Mouse (Mus musculus) E14TG2a.4 (cell line): Measurements from ENCODE around the gene Sec22a.

Experiments used
- H3K27me3 ChIP-seq: 2 replicates; pipeline ENCODE4 v1.6.1; 2014; ENCODE audit warnings: low read length, control low read depth; ENCODE audit not compliant: insufficient read depth
- H3K36me3 ChIP-seq: 2 replicates; pipeline ENCODE4 v1.6.1; 2014; ENCODE audit warnings: low read length, control low read depth; ENCODE audit not compliant: insufficient read depth
- H3K4me1 ChIP-seq: replicated peaks from 2 replicates; pipeline ENCODE4 v1.6.1; 2014; ENCODE audit warnings: low read depth, low read length, control low read depth
- H3K4me3 ChIP-seq: replicated peaks from 2 replicates; pipeline ENCODE4 v1.5.1; 2014; ENCODE audit warnings: mild to moderate bottlenecking, low read length
- H3K9me3 ChIP-seq: 2 replicates; pipeline ENCODE4 v1.6.1; 2014; ENCODE audit warnings: low read length, control low read depth
- CTCF ChIP-seq: conservative IDR thresholded peaks from 2 replicates; pipeline ENCODE4 v1.5.1; 2014; ENCODE audit warnings: low read length
- NANOG ChIP-seq: IDR thresholded peaks from 2 replicates; pipeline ENCODE4 v1.6.1; 2014; ENCODE audit warnings: borderline replicate concordance, low read length, mixed read lengths
- POU5F1 ChIP-seq: IDR thresholded peaks from 2 replicates; pipeline ENCODE4 v1.6.1; 2014; ENCODE audit warnings: low read length, borderline replicate concordance

The Sec22a gene

GRCm38 (mm10) chr16:35308016-35308415, 55.7 kb downstream of the Sec22a start:
- Histone ChIP-seq H3K27me3 (no peaks in the 10 kb centered on the region), H3K9me3 (no peaks in the 10 kb centered on the region), H3K4me1 (no peaks in the 10 kb centered on the region), H3K36me3 (peaks cover 8% of the 10 kb centered on the region), H3K4me3 (no peak overlapping the region)
- no peak for TF ChIP-seq NANOG
- no peak for TF ChIP-seq CTCF
- TF ChIP-seq POU5F1, result no peak

DNA sequence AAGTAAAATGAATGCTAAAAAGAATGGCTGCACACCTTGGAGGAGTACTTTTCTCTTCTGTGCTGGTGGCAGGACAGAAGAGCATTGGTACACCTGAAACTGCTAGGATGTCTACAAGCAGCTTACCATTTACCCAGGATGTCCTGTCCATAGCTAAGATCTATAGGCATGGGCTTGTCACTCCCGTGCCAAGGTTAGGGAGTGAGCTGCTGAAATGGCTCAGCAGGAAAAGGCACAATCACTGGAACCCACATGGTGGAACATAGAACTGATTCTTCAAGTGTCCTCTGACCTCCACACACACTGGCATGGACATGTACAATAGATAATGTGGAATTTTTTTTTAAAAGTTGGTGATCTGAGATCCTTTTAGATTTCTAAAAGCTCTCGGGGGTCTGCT, 56.4 kb downstream of the Sec22a start:
- Histone ChIP-seq H3K4me3 (no peak overlapping the region), H3K36me3 (peaks cover 5% of the 10 kb centered on the region), H3K9me3 (no peaks in the 10 kb centered on the region), H3K27me3 (no peaks in the 10 kb centered on the region), H3K4me1 (no peaks in the 10 kb centered on the region)
- TF ChIP-seq NANOG, result no peak
- no peak for TF ChIP-seq CTCF
- no peak for TF ChIP-seq POU5F1

DNA sequence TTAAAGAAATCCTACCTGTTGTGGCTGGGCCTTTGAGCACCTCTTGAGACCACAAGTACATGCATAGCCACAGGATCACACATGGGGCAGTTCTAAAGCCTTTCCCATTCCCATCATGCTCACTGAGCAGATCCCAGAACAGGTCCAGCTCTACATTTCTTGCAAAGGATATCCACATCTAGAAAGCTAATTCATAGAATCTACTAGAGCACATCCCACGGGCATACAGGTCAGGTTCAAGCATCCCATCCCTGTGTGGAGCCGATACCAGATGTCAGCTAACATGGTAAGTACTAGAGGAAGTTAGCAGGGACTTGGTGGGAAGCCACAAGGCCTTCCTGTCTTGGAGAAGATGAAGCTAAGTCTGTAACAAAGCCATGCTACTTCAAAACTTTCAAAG, 57.1 kb downstream of the Sec22a start:
- H3K9me3 ChIP-seq, result no peaks in the 10 kb centered on the region
- TF ChIP-seq NANOG (no peak), CTCF (no peak), POU5F1 (no peak)
- peaks cover 5% of the 10 kb centered on the region for H3K36me3 ChIP-seq
- H3K27me3 ChIP-seq, result no peaks in the 10 kb centered on the region
- no peaks in the 10 kb centered on the region for H3K4me1 ChIP-seq
- no peak overlapping the region for H3K4me3 ChIP-seq

DNA sequence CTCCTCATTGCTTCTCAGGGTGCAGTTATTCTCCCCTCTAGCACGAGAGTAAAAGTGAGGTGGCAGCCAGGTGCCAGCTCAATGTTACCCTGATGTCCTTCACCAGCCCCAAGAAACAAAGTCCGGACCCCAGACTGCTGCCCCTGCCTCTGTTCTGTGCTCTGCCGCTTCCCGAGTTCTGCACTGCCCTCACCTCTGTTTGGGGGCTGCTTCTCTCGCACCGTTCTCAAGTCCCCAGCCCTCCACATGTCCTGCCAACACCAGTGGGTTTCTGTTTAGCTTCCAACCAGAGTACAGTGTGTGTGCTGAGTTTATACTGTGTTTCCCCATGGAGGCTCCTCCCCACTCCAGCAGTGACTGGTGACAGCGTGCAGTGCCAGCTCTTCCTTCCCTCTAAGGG, 58.5 kb downstream of the Sec22a start:
- no peaks in the 10 kb centered on the region for H3K4me1 ChIP-seq
- H3K27me3 ChIP-seq, result no peaks in the 10 kb centered on the region
- no peaks in the 10 kb centered on the region for H3K9me3 ChIP-seq
- no peak overlapping the region for H3K4me3 ChIP-seq
- H3K36me3 ChIP-seq, result peaks cover 5% of the 10 kb centered on the region
- TF ChIP-seq CTCF, result no peak
- TF ChIP-seq POU5F1, result no peak
- no peak for TF ChIP-seq NANOG

GRCm38 (mm10) chr16:35304416-35304815, 59.3 kb downstream of the Sec22a start:
- Histone ChIP-seq H3K27me3 (no peaks in the 10 kb centered on the region), H3K4me1 (no peaks in the 10 kb centered on the region), H3K9me3 (no peaks in the 10 kb centered on the region), H3K36me3 (peaks cover 5% of the 10 kb centered on the region), H3K4me3 (no peak overlapping the region)
- TF ChIP-seq NANOG (no peak), CTCF (no peak), POU5F1 (no peak)

GRCm38 (mm10) chr16:35303721-35304120, 60.0 kb downstream of the Sec22a start:
- Histone ChIP-seq H3K36me3 (peaks cover 5% of the 10 kb centered on the region), H3K27me3 (no peaks in the 10 kb centered on the region), H3K4me1 (no peaks in the 10 kb centered on the region), H3K4me3 (no peak overlapping the region), H3K9me3 (no peaks in the 10 kb centered on the region)
- TF ChIP-seq NANOG, result no peak
- no peak for TF ChIP-seq CTCF
- no peak for TF ChIP-seq POU5F1

DNA sequence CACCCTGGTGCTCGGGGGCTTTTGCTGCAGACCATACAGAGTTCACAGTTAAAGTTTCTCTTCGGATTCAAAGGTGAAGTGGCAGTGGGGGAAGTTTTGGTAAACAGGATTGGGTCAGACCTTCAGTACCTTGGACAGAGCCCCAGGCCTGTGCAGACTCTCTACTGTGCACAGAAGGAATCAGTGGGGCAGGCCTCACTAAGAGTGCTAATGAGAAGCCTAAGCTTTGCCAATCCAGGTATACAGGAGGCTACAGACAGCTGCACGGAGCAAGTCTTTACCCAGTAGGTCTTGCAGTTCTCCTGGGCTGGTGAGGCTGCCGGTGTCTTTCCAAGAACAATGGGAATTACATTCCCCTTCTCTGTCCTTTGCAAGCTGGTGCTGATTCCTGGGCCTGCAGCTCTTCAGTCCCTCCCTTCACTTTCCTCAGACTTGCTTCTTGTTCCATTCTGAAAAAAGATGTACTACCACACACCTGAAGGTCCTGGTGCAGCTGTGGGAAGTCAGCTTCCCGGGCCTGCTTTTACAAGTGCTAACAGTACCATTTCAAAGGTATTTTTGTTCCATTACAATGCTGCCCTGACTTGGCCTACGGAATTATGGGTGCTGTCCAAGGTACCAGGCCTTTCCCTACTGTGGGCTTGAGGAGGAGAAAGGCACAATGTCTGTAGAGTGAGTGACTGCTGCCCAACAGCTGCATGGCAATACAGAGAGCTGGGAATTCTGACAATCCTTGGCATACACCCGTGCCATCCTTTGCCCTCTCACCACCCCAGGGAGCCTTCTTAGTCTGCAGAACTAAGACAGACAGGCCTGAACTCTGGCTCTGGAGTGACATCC, 61.1 kb downstream of the Sec22a start:
- H3K4me1 ChIP-seq, result no peaks in the 10 kb centered on the region
- no peaks in the 10 kb centered on the region for H3K27me3 ChIP-seq
- TF ChIP-seq CTCF (no peak), NANOG (no peak), POU5F1 (no peak)
- H3K36me3 ChIP-seq, result peaks cover 5% of the 10 kb centered on the region
- no peak overlapping the region for H3K4me3 ChIP-seq
- no peaks in the 10 kb centered on the region for H3K9me3 ChIP-seq

DNA sequence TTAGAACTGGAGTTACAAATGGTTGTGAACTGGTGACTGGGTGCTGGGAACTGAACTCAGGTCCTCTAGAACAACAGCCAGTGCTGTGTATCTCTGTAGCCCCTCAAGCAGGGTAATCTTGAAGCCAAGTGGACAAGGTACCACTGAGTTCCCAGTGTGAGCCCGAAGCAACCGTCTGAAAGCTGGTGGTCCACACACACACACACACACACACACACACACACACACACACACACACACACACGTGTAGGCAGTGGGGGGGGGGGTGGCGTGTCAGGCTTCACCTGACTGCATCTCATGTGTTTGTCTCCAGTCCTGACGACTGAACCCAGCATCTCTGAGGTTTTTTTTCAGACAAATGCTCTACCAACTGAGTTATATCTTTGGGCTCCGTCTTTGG, 63.6 kb downstream of the Sec22a start:
- Histone ChIP-seq H3K9me3 (no peaks in the 10 kb centered on the region), H3K4me3 (no peak overlapping the region), H3K4me1 (no peaks in the 10 kb centered on the region), H3K36me3 (peaks cover 5% of the 10 kb centered on the region), H3K27me3 (no peaks in the 10 kb centered on the region)
- no peak for TF ChIP-seq CTCF
- no peak for TF ChIP-seq POU5F1
- no peak for TF ChIP-seq NANOG
